Mouse (Mus musculus): ENCODE data around the gene Rassf8.

- TF ChIP-seq CTCF (IDR thresholded peaks at IDR 0.05; ENCODE audit: extremely low read depth, insufficient read depth, insufficient read length, insufficient replicate concordance) (no peak), POLR2A (IDR thresholded peaks at IDR 0.05; ENCODE audit: low read depth, low read length) (no peak)
Measured at GRCm38 (mm10) chr6:145797692-145798091, 51.1 kb downstream of the Rassf8 start.
